Mouse (Mus musculus) layer of hippocampus, adult 8-10 months (tissue): ENCODE measurements around the gene Fbxl14. TPM values are rescaled to one million over a fixed set of nuclear protein-coding genes. Genes with fewer than 3 reads are reported as not detected.
"Not testable (repeated sequence)": the region's sequence is repeated elsewhere in the genome, so short reads cannot be mapped to it uniquely, and the experiment has no call there.

Source experiments
- DNase-seq, 2 experiments: peaks; one replicate each; pipeline ENCODE4 v3.0.0; 2022; ENCODE audit warnings: low spot score in 2 of 2
- total RNA-seq, 4 experiments: library from RNA; stranded (reverse); gene quantifications; 2 replicates each; pipeline ENCODE4 v1.2.4; 2022

Fbxl14 gene
- total RNA-seq, 4 experiments from 2014 or later: 33.2 to 34.0 (median 33.8) TPM

DNA sequence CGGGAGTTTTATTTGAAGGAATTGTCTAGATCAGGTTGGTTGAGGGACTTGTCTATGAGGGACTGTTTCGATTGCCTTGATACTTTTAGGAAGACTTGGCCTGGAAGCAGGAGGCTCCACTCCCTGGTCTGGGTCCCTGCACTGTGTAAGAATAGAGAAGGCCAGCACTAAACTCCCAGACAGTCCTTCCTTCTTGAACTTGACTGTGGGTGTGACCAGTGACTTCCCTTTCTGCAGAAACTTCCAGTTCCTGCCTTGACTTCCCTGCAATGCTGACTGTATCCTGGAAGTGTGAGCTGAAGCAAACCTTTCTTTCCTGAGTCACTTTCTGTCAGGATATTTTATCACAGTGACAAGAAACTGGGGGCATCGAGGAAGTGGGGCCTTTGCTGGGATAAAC lies 8.7 kb upstream of the Fbxl14 start:
- no peak for DNase-seq

GRCm38 (mm10) chr6:119472135-119472534 lies 7.3 kb upstream of the Fbxl14 start:
- DNase-seq: peak in 1 of 2 experiments; percentile 51

DNA sequence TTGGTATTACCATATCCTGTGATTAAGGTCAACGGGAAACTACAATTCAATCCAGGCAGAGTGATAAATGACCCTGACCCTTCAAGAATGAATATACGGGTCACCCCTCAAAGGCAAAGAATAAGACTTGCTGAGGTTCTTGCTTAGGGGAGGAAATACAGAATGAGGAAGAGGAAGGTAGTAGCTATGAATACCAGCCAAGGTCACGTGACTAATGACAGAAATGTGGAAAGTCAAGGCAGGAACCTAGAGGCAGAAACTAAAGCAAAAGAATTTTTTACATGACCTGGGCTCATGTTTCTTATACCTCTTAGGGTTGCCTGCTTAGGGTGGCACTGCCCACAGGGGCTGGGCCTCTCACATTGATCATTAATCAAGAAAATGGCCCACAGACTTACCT lies 6.8 kb upstream of the Fbxl14 start:
- no peak for DNase-seq

DNA sequence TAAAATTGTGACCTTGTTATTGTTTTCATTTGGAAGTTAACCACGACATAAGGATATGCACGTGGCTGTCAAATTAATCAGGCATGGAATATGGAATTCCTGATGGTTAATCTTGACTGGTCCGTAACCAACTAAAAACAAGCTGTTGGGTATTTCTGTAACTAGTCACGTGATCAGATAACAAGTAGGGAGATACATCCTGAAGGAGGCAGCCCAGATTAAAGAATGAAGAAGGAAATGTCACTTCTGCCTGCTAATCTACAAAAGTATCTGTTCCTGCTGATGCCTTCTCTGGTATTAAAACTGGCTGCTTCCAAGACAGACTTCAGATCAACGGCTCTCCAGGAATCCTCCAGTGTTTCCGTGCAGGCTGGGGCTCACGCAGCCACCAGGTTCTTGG lies 6.0 kb upstream of the Fbxl14 start:
- DNase-seq: no peak

GRCm38 (mm10) chr6:119473992-119474391 lies 5.5 kb upstream of the Fbxl14 start:
- no peak for DNase-seq

GRCm38 (mm10) chr6:119475988-119476387 lies 3.5 kb upstream of the Fbxl14 start:
- no peak for DNase-seq

- no peak for DNase-seq
Measured at GRCm38 (mm10) chr6:119477686-119478310, 1.7 kb upstream of the Fbxl14 start.

DNA sequence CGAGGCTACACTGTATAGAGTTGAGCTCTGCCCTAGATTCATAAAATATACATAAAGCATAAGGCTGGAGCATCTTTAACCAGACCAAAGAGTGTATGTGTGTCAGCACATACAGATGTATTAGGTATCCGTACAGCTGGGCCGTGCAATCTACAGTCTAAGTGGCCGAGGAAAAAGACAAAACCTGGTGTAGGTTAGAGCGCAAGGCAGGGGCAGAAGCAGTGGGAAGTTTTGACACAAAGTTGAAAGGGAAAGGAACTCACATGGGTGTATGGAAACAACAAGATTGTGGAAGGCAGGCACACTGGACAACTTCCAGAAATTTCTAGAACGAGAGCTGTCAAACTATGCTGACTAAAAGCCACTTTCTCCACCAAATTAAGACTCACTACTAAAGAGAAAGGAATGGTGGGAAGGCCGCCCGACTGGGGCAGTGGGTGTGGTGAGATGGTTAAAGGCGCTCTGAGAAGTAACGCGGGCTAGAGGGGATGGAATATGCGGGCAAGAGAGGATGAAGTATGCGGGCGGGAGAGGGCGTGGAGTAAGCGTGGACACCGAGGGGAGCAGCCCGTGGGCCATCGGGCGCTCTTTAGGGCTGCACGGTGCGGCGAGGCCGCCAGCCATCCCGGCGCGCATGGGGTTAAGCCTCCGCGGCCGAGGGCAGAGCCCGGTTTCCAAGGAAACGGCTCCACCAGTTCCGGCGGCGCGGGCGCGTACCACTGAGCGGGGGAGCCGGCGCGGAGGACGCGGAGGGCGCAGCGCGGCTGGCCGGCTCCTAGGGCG lies 717 bp upstream of the Fbxl14 start:
- peak; percentile 66 to 83 for DNase-seq

- peak; percentile 44 to 48 for DNase-seq
Measured at GRCm38 (mm10) chr6:119479876-119480705, 623 bp downstream of the Fbxl14 start.

- DNase-seq: peak in 1 of 2 experiments; percentile 22
Measured at GRCm38 (mm10) chr6:119480706-119481331, 1.4 kb downstream of the Fbxl14 start.

DNA sequence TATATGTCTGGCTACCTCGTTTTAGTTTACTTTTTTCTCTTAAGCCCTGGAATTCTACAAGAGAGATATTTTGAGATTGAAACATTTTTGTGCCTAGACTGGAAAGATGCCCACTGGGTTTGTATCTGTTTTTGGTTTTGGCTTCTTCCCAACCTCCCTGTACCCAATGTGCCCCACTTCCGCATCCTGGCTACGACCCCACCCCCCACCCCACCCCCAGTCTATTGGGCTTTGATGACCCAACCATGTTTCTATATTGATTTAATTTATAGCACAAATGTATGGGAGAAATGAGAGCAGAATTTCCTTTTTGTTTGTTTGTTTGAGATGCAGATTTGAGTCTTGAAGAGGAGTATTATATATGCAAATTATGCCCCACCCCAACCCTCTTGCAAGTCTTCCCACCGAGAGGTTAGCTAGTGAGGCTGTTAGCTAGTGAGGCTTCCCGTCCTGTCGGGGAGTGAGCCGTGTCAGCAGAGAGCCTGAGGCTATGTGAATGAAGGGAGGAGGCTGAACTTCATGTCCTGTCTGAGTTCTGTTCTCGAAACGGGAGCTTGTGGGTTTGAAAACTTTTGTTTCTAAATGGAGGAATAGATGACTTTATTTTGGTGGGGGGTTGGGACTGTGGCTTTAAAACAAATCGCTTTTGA lies 2.4 kb downstream of the Fbxl14 start:
- DNase-seq: not testable (repeated sequence)

GRCm38 (mm10) chr6:119482958-119483600 lies 3.6 kb downstream of the Fbxl14 start:
- DNase-seq: peak in 1 of 2 experiments; percentile 22

- no peak for DNase-seq
Measured at GRCm38 (mm10) chr6:119485486-119485885, 6.0 kb downstream of the Fbxl14 start.

DNA sequence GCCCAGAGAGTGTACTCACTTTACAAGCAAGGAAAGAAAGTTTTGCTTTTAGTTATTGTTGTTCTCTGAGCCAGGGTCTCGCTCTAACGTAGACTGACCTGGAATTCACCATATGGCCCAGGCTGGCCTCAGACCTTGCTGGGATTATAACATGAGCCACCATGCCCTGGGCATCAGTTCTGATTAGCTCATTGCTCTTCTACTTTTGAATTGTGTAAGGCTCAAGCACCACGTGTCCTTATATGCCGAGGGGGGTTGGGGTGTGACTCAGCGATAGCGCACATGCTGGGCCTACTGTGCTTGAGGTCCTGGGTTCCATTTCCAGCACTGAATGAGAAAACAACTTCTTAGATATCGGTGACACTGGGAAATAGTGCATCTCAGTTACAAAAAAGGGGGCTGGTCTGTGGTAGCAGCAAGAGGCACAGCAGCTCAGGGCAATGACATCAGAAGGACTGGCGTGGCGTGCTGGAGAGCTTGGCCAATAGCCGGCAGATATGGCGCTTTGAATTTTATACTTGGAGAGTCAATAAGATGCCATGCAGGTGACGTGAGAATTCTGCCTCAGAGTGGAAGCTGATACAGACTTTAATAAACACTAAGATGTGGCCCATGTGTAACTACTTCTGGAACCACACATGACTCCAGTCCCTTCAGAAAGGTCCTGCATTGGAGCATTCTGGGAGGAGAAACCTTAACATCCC lies 7.1 kb downstream of the Fbxl14 start:
- no peak for DNase-seq

DNA sequence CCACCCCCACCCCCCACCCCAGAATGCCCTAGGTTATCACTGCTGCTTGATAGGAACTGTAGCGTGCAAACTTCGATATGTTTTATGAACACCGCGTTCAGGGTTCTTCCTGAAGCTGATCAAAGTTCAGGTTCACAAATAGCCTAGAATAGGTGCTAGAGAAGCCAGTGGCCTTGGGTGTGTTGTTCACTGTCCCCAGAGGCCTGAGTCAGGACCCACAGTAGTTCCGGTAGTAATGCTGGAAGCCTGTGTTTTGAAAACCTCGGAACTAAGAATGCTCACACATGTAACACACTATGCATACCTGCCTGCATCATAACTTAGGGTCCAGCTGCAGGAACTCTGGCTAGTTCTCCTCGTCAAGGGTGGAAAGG lies 7.6 kb downstream of the Fbxl14 start:
- DNase-seq: no peak

DNA sequence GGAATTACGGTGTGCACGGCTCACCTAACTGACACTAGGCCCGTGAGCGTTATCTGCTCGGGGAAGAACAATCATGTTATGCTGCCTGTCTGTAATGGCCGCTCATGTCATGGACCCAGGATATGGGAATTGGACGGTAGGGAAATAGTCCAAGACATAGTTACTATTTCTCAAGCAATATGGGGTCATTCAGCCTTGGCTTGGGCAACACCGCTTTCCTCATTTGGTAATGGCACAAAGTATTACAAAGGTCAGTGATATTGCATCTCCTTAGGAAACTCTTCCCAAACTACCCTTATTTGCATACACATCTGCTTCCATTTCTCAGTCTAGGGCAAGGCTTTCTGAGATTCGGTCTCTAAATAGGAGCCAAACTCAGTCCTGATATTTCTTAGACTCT lies 8.2 kb downstream of the Fbxl14 start:
- DNase-seq: no peak

DNA sequence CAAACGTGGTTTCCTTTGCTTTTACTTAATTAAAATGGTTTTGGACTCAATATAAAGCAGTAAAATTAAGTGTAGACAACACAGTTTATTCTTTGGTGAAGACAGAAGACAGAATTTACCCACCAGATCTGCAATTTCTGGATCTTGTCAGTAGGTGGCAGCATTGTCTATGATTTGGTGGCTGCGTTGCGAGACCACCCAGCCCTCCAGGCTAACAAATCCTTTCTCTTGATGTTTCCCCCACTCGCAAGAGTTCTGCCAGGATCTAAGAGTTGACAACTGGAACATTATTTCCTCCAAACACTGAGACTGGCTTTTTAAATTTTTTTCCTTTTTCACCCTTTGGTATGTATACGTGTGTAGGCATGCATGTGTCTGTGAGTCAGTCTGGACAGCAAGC lies 10.3 kb downstream of the Fbxl14 start:
- DNase-seq: peak in 1 of 2 experiments; percentile 29

DNA sequence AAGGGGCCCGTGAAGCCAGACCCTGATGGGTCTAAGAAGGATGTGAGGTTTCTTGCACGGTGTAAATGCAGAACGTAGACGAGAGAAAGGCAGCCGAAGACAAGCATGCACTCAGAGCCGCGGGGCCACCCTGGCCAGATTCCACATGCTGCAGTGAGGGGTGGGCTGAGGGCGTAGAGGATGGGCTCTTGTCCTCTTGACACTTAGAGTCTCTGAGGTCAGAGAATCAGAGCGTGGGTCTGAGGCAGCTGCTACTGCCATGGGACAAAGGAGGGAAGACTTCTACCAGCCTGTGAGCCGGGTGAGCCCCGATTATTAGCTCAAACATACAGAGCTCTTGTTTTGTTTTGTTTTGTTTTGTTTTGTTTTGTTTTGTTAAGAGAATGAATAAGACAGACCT lies 11.1 kb downstream of the Fbxl14 start:
- DNase-seq: no peak

DNA sequence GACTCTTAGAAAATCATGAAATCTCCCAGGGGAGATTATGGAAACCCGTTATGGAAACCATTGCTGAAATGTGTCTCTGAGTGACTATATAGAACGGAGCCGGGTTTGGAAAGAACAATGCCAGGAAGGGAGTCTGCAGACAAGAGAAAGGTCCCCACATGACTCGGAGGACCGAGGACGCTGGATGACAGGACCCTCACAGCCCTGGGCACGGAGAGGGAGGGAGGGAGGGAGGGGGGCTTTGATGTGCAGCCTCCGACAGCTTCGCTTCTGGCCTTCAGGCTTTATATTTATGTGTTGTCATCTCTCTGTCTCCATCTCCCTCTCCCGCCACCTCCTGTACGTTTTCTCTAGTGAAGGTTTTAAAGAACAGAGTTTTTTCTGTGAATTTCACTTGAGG lies 11.5 kb downstream of the Fbxl14 start:
- DNase-seq: no peak
